Mouse (Mus musculus) C2C12 (cell line): Measurements from ENCODE around the gene Ces1e.

Source experiments
- CEBPB ChIP-seq: IDR thresholded peaks from one replicate; pipeline ENCODE4 v1.6.1; 2011; ENCODE audit warnings: low read depth, mild to moderate bottlenecking, control low read depth, moderate library complexity
- CTCF ChIP-seq: IDR thresholded peaks from one replicate; pipeline ENCODE4 v1.5.1; 2011; ENCODE audit not compliant: control insufficient read depth, insufficient read depth, insufficient read length
- FOSL1 ChIP-seq: IDR thresholded peaks from one replicate; pipeline ENCODE4 v1.8.0; 2011; ENCODE audit warnings: mild to moderate bottlenecking, low read length; ENCODE audit not compliant: poor library complexity, insufficient read depth, severe bottlenecking
- MAX ChIP-seq: IDR thresholded peaks from one replicate; pipeline ENCODE4 v1.6.1; 2011; ENCODE audit warnings: mild to moderate bottlenecking, control low read depth
- MYOD1 ChIP-seq: IDR thresholded peaks from one replicate; pipeline ENCODE4 v1.6.1; 2011; ENCODE audit warnings: low read depth; ENCODE audit not compliant: control insufficient read depth, insufficient read length
- MYOG ChIP-seq: IDR thresholded peaks from one replicate; pipeline ENCODE4 v1.6.1; 2011; ENCODE audit not compliant: control insufficient read depth, insufficient read length; ENCODE audit errors: extremely low read depth
- USF1 ChIP-seq: IDR thresholded peaks from one replicate; pipeline ENCODE4 v1.6.1; 2011; ENCODE audit warnings: low read depth, mild to moderate bottlenecking, control low read depth, moderate library complexity

GRCm38 (mm10) chr8:93176593-93176992, 52.8 kb downstream of the Ces1e start:
- TF ChIP-seq CTCF (no peak), CEBPB (no peak), MYOG (no peak), USF1 (no peak), MAX (no peak), MYOD1 (no peak), FOSL1 (no peak)
